Mouse (Mus musculus): Measurements from ENCODE around the gene Ppme1. TPM values are rescaled to one million over a fixed set of nuclear protein-coding genes. Genes with fewer than 3 reads are reported as not detected.

Gene Ppme1
- total and polyA plus RNA-seq, 3 experiments, result 29.5 to 74.0 TPM; not detected in 1

GRCm38 (mm10) chr7:100378257-100378656 lies 6.2 kb upstream of the Ppme1 start:
- Histone ChIP-seq H3K4me3 (ENCODE audit: control insufficient read depth in 1 of 2, insufficient read depth in 1 of 2, low read depth in 2 of 2, low read length in 2 of 2) (no peak overlapping the region), H3K9me3 (replicated peaks; ENCODE audit: insufficient read depth, low read length) (no peaks in the 10 kb centered on the region), H3K27ac (ENCODE audit: control insufficient read depth, low read depth, low read length) (no peak overlapping the region), H3K4me1 (ENCODE audit: control insufficient read depth in 1 of 2, insufficient read depth in 2 of 2, low read length in 2 of 2) (no peaks in the 10 kb centered on the region), H3K36me3 (ENCODE audit: control insufficient read depth in 1 of 2, insufficient read depth in 2 of 2, low read length in 2 of 2) (peaks cover 0 to 2% of the 10 kb centered on the region in 2 experiments; a peak in 3 of 4 replicates), H3K27me3 (ENCODE audit: control insufficient read depth in 1 of 2, insufficient read depth in 2 of 2, low read length in 2 of 2) (no peaks in the 10 kb centered on the region), H3K9ac (ENCODE audit: control insufficient read depth, low read depth, low read length, poor library complexity, severe bottlenecking) (no peak overlapping the region), H3K79me2 (ENCODE audit: control insufficient read depth, insufficient read depth, low read length, poor library complexity) (no peaks in the 10 kb centered on the region)
- DNase-seq (ENCODE audit: low read depth, low spot score), result no peak
- TF ChIP-seq USF2 (IDR thresholded peaks at IDR 0.05; ENCODE audit: borderline replicate concordance in 1 of 2, insufficient read depth in 1 of 2, low read depth in 1 of 2, low read length in 2 of 2), result no peak
- TF ChIP-seq MEF2A (IDR thresholded peaks at IDR 0.05; ENCODE audit: extremely low read depth, insufficient replicate concordance, low read depth, low read length, poor library complexity, severe bottlenecking), result no peak
- no peak for TF ChIP-seq GABPA (IDR thresholded peaks at IDR 0.05; ENCODE audit: low read depth, low read length)
- TF ChIP-seq USF1 (IDR thresholded peaks at IDR 0.05; ENCODE audit: low read depth, low read length), result no peak
- TF ChIP-seq JUND (IDR thresholded peaks at IDR 0.05; ENCODE audit: low read depth, low read length), result no peak
- TF ChIP-seq TAL1 (IDR thresholded peaks at IDR 0.05; ENCODE audit: low read length), result no peak
- no peak for TF ChIP-seq ETS1 (IDR thresholded peaks at IDR 0.05; ENCODE audit: low read depth, low read length)
- TF ChIP-seq EP300 (IDR thresholded peaks at IDR 0.05; ENCODE audit: low read depth in 1 of 2, low read length in 2 of 2), result no peak
- TF ChIP-seq HCFC1 (IDR thresholded peaks at IDR 0.05; ENCODE audit: low read depth, low read length), result no peak
- TF ChIP-seq UBTF (IDR thresholded peaks at IDR 0.05; ENCODE audit: borderline replicate concordance, insufficient read depth, low read depth, low read length), result no peak
- TF ChIP-seq NRF1 (IDR thresholded peaks at IDR 0.05; ENCODE audit: insufficient read depth, low read depth, low read length, poor library complexity, severe bottlenecking), result no peak
- no peak for TF ChIP-seq BHLHE40 (IDR thresholded peaks at IDR 0.05; ENCODE audit: borderline replicate concordance, low read depth, low read length)
- TF ChIP-seq ELF1 (IDR thresholded peaks at IDR 0.05; ENCODE audit: low read depth, low read length), result no peak
- no peak for TF ChIP-seq MAX (IDR thresholded peaks at IDR 0.05; ENCODE audit: low read length)

GRCm38 (mm10) chr7:100372452-100372980 lies 409 bp upstream of the Ppme1 start:
- Histone ChIP-seq H3K4me1 (ENCODE audit: control insufficient read depth in 1 of 2, insufficient read depth in 2 of 2, low read length in 2 of 2) (no peaks in the 10 kb centered on the region), H3K27ac (ENCODE audit: control insufficient read depth, low read depth, low read length) (peak overlapping the region; percentile 62), H3K9ac (ENCODE audit: control insufficient read depth, low read depth, low read length, poor library complexity, severe bottlenecking) (peak overlapping the region; percentile 74), H3K36me3 (ENCODE audit: control insufficient read depth in 1 of 2, insufficient read depth in 2 of 2, low read length in 2 of 2) (peaks cover 0 to 15% of the 10 kb centered on the region in 2 experiments), H3K79me2 (ENCODE audit: control insufficient read depth, insufficient read depth, low read length, poor library complexity) (peaks cover 25% of the 10 kb centered on the region), H3K27me3 (ENCODE audit: control insufficient read depth in 1 of 2, insufficient read depth in 2 of 2, low read length in 2 of 2) (no peaks in the 10 kb centered on the region), H3K9me3 (replicated peaks; ENCODE audit: insufficient read depth, low read length) (no peaks in the 10 kb centered on the region), H3K4me3 (ENCODE audit: control insufficient read depth in 1 of 2, insufficient read depth in 1 of 2, low read depth in 2 of 2, low read length in 2 of 2) (peak overlapping the region; percentile 67 to 85)
- DNase-seq (ENCODE audit: low read depth, low spot score), result peak; percentile 66
- TF ChIP-seq MXI1 (IDR thresholded peaks at IDR 0.05; ENCODE audit: low read depth, low read length) (peak; percentile 33; the same call in 1 of the 2 replicates), POLR2AphosphoS5 (IDR thresholded peaks at IDR 0.05; ENCODE audit: borderline replicate concordance, low read depth, low read length) (no peak), TCF12 (IDR thresholded peaks at IDR 0.05; ENCODE audit: low read depth, low read length) (0 out of 2 replicates have a peak, but pooled peaks have one; percentile 6), MYC (IDR thresholded peaks at IDR 0.05; ENCODE audit: low read depth, low read length) (peak; percentile 55), SIN3A (IDR thresholded peaks at IDR 0.05; ENCODE audit: low read length) (peak; percentile 43; the same call in 1 of the 2 replicates), ZNF384 (IDR thresholded peaks at IDR 0.05; ENCODE audit: low read depth, low read length) (peak; percentile 66)

Data from MEL (cell line).